Mouse (Mus musculus) ES-E14 (cell line): Measurements from ENCODE around the gene Pdcd6ip. TPM values are rescaled to one million over a fixed set of nuclear protein-coding genes. Genes with fewer than 3 reads are reported as not detected.

Experiments
- DNase-seq: peaks from one replicate; pipeline ENCODE4 v3.0.0-alpha.2; 2013; ENCODE audit warnings: low read depth, low spot score
- H3K27ac ChIP-seq: 2 replicates; pipeline ENCODE4 v1.5.1; 2012; ENCODE audit warnings: low read depth, mild to moderate bottlenecking, low read length, moderate library complexity, mixed read lengths; ENCODE audit not compliant: poor library complexity, insufficient read depth, severe bottlenecking
- H3K36me3 ChIP-seq: 2 replicates; pipeline ENCODE4 v1.6.1; 2012; ENCODE audit warnings: mild to moderate bottlenecking, low read length, moderate library complexity, mixed read lengths; ENCODE audit not compliant: control insufficient read depth, poor library complexity, insufficient read depth, severe bottlenecking
- H3K4me1 ChIP-seq, 2 experiments: fragments of 150-350 bp in 1 of 2; sonication (generic) in 1 of 2; 2 replicates each; pipeline ENCODE4 v1.6.1; 2012; ENCODE audit warnings: low read length in 2 of 2, mild to moderate bottlenecking in 1 of 2, mixed read lengths in 1 of 2; ENCODE audit not compliant: control insufficient read depth in 2 of 2, insufficient read depth in 2 of 2, poor library complexity in 1 of 2
- H3K4me3 ChIP-seq, 2 experiments: fragments of 150-350 bp in 1 of 2; sonication (generic) in 1 of 2; 2 replicates each; pipeline ENCODE4 v1.5.1; 2012; ENCODE audit warnings: low read length in 2 of 2, low read depth in 1 of 2, mild to moderate bottlenecking in 1 of 2, mixed read lengths in 1 of 2; ENCODE audit not compliant: insufficient read depth in 1 of 2, poor library complexity in 1 of 2, severe bottlenecking in 1 of 2
- H3K9ac ChIP-seq: 2 replicates; pipeline ENCODE4 v1.6.1; 2012; ENCODE audit warnings: low read depth, mild to moderate bottlenecking, low read length, mixed read lengths; ENCODE audit not compliant: poor library complexity, insufficient read depth, severe bottlenecking
- H3K9me3 ChIP-seq: fragments of 150-350 bp; sonication (generic); 2 replicates; pipeline ENCODE4 v1.6.1; 2012; ENCODE audit warnings: low read depth, mild to moderate bottlenecking, low read length; ENCODE audit not compliant: control insufficient read depth, insufficient read depth
- CHD2 ChIP-seq: IDR thresholded peaks from 2 replicates; pipeline ENCODE4 v1.6.1; 2014; ENCODE audit warnings: mild to moderate bottlenecking, low read depth, low read length, inconsistent platforms
- HCFC1 ChIP-seq: IDR thresholded peaks from 2 replicates; pipeline ENCODE4 v1.6.1; 2012; ENCODE audit warnings: low read length, inconsistent platforms, borderline replicate concordance; ENCODE audit not compliant: insufficient read depth
- MAFK ChIP-seq: IDR thresholded peaks from 2 replicates; pipeline ENCODE4 v1.6.1; 2014; ENCODE audit warnings: mild to moderate bottlenecking, low read depth, low read length, inconsistent platforms; ENCODE audit not compliant: insufficient read depth
- ZC3H11A ChIP-seq: IDR thresholded peaks from 2 replicates; pipeline ENCODE4 v1.6.1; 2012; ENCODE audit warnings: low read depth, mild to moderate bottlenecking, inconsistent platforms, low read length, borderline replicate concordance
- ZNF384 ChIP-seq: IDR thresholded peaks from 2 replicates; pipeline ENCODE4 v1.6.1; 2012; ENCODE audit warnings: low read depth, low read length, inconsistent platforms
- in situ Hi-C, 2 experiments: fragments of 600-800 bp; cut with MboI; formaldehyde crosslinking; loops; one replicate each; pipeline ENCODE4 v1.15.1; 2025; ENCODE audit warnings: low sequenced_read_pairs in 2 of 2, inconsistent platforms in 1 of 2; ENCODE audit not compliant: unreplicated experiment in 2 of 2
- total RNA-seq: library from RNA; depleted of rRNA; stranded (reverse); fragments of 300-350 nt; gene quantifications from 2 replicates; pipeline ENCODE4 v1.2.3, GENCODE M21; 2012; rRNA removed

Pdcd6ip gene
- total RNA-seq, 1 experiment, result 28.4 TPM

DNA sequence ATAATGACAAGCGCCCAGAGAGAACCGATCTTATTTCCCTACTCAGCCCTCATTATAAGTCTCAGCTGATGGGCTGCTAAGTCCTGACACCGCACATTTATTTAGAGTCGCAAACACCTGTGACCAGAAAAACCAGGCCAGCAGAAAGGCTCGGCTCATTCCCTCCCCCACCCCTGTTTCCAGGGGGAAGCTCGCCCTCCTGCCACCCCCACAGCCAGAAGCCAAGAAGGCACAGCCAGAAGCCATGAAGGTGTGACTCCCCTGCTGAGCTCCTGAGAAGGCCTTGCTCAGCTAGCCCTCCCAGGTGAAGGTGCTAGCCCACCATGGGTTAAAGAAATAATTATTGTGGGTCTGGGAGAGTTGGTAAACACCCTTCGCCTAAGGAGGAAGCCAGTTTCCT is 97.3 kb downstream of the Pdcd6ip start:
- H3K9me3 ChIP-seq, result no peaks in the 10 kb centered on the region
- no peak for DNase-seq
- TF ChIP-seq MAFK, result no peak
- TF ChIP-seq CHD2, result no peak
- TF ChIP-seq ZNF384, result no peak
- no peak for TF ChIP-seq HCFC1
- no peak for TF ChIP-seq ZC3H11A
- in situ Hi-C loops, result no loop called here
- H3K27ac ChIP-seq, result no peak overlapping the region
- no peak overlapping the region for H3K9ac ChIP-seq
- H3K4me1 ChIP-seq, result no peaks in the 10 kb centered on the region; a peak in 1 of 4 replicates
- H3K36me3 ChIP-seq, result no peaks in the 10 kb centered on the region
- H3K4me3 ChIP-seq, result no peak overlapping the region

DNA sequence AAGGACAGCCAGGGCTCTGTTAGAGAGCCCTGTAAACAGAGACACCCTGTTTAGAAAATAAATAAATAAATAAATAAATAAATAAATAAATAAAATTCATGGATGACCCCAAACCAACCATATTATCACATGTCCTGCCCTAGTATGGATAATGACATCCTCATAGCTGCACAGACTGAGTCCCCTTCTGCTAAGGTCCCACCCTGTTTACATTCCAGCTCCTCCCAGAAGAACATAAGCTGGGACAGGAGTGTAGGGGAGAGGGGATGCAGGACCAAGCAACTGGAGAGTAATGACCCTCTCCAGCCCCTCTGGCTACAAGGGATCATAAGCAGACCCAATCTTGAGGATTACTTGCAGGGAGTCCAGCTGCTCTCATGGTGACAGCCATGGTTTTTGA is 105.9 kb downstream of the Pdcd6ip start:
- TF ChIP-seq HCFC1 (no peak), MAFK (no peak), ZC3H11A (no peak), CHD2 (no peak)
- in situ Hi-C loops, result no loop called here
- H3K36me3 ChIP-seq, result no peaks in the 10 kb centered on the region
- no peaks in the 10 kb centered on the region for H3K4me1 ChIP-seq
- H3K9me3 ChIP-seq, result no peaks in the 10 kb centered on the region
- no peak for DNase-seq
- H3K9ac ChIP-seq, result no peak overlapping the region
- no peak overlapping the region for H3K4me3 ChIP-seq
- H3K27ac ChIP-seq, result no peak overlapping the region

Other genes with a start within 250 kb of the Pdcd6ip start
- gene Clasp2, start 33.2 kb upstream of the Pdcd6ip start, total RNA-seq, result 35.5 and 39.3 TPM in 2 replicates
- 80.3 and 101 TPM in 2 replicates for gene Ubp1, start 222.7 kb upstream of the Pdcd6ip start, total RNA-seq